Mouse (Mus musculus) urinary bladder, postnatal 25 days (tissue): ENCODE results near the gene Atxn7l1.

Experiments
- DNase-seq: peaks from one replicate; pipeline ENCODE4 v3.0.0; 2022; ENCODE audit warnings: low spot score

Gene Atxn7l1

GRCm38 (mm10) chr12:33379624-33380445 is 232.3 kb downstream of the Atxn7l1 start:
- DNase-seq, result peak; percentile 65

- peak; percentile 46 for DNase-seq
Observed at GRCm38 (mm10) chr12:33388842-33389241, 241.3 kb downstream of the Atxn7l1 start.

GRCm38 (mm10) chr12:33390844-33391560 is 243.5 kb downstream of the Atxn7l1 start:
- no peak for DNase-seq

GRCm38 (mm10) chr12:33394804-33395623 is 247.5 kb downstream of the Atxn7l1 start, which contains the start of gene Efcab10:
Efcab10 (plus strand) TSS chr12:33394854.
- no peak for DNase-seq

- DNase-seq, result no peak
Observed at GRCm38 (mm10) chr12:33403265-33403693, 255.8 kb downstream of the Atxn7l1 start.

GRCm38 (mm10) chr12:33404996-33405395 is 257.5 kb downstream of the Atxn7l1 start:
- DNase-seq, result no peak

- DNase-seq, result no peak
Observed at GRCm38 (mm10) chr12:33405398-33406026, 258.0 kb downstream of the Atxn7l1 start.

GRCm38 (mm10) chr12:33411580-33412151 is 264.2 kb downstream of the Atxn7l1 start:
- DNase-seq, result no peak
